Mouse (Mus musculus) heart, adult 2 months (tissue): ENCODE results near the gene Kcna6. TPM values are rescaled to one million over a fixed set of nuclear protein-coding genes. Genes with fewer than 3 reads are reported as not detected.

Experiments
- DNase-seq, 2 experiments: peaks; one replicate each; pipeline ENCODE4 v3.0.0; 2021
- H3K27ac ChIP-seq: fragments of 200-600 bp; 2 replicates; pipeline ENCODE4 v1.8.1; 2022
- H3K27me3 ChIP-seq: fragments of 200-500 bp; 2 replicates; pipeline ENCODE4 v1.6.1; 2012; ENCODE audit warnings: mild to moderate bottlenecking, low read length, inconsistent platforms, mixed read lengths; ENCODE audit not compliant: control insufficient read depth, insufficient read depth
- H3K36me3 ChIP-seq: fragments of 200-500 bp; 2 replicates; pipeline ENCODE4 v1.6.1; 2012; ENCODE audit warnings: low read length, inconsistent platforms; ENCODE audit not compliant: control insufficient read depth, insufficient read depth
- H3K4me1 ChIP-seq: fragments of 200-500 bp; 2 replicates; pipeline ENCODE4 v1.6.1; 2011; ENCODE audit warnings: low read length; ENCODE audit not compliant: control insufficient read depth, insufficient read depth
- H3K4me3 ChIP-seq: fragments of 200-600 bp; 2 replicates; pipeline ENCODE4 v1.8.1; 2022
- H3K79me2 ChIP-seq: fragments of 200-500 bp; replicated peaks from 2 replicates; pipeline ENCODE4 v1.6.1; 2012; ENCODE audit warnings: mild to moderate bottlenecking, inconsistent platforms, low read length, moderate library complexity, mixed read lengths; ENCODE audit not compliant: control insufficient read depth, insufficient read depth
- H3K9ac ChIP-seq: fragments of 200-500 bp; 2 replicates; pipeline ENCODE4 v1.6.1; 2012; ENCODE audit warnings: low read depth, mild to moderate bottlenecking, control low read depth, inconsistent platforms, low read length, mixed read lengths
- CTCF ChIP-seq: fragments of 200-600 bp; IDR thresholded peaks from 2 replicates; pipeline ENCODE4 v1.8.1; 2022; ENCODE audit warnings: antibody characterized with exemption, mild to moderate bottlenecking, moderate library complexity
- EP300 ChIP-seq: fragments of 200-500 bp; IDR thresholded peaks from 2 replicates; pipeline ENCODE4 v1.6.1; 2011; ENCODE audit warnings: low read depth, low read length, control low read depth; ENCODE audit not compliant: insufficient read depth
- POLR2A ChIP-seq: fragments of 200-500 bp; IDR thresholded peaks from 2 replicates; pipeline ENCODE4 v1.6.1; 2011; ENCODE audit warnings: mild to moderate bottlenecking, low read depth, low read length, control low read depth; ENCODE audit not compliant: insufficient read depth
- WGBS: fragments of 180-500 bp; shearing (Covaris S2); methylation state at CpG from one replicate; pipeline ENCODE4 v1.1.7; 2018; 5-methylcytosine and 5-hydroxymethylcytosine counted together
- intact Hi-C: fragments of 180-260 bp; cut with DNase I; formaldehyde crosslinking; loops from one replicate; pipeline ENCODE4 v1.15.1; 2025
- polyA plus RNA-seq: library from polyadenylated mRNA; depleted of rRNA; stranded (reverse); fragments of >200 nt; gene quantifications from 2 replicates; pipeline ENCODE4 v1.2.3, GENCODE M21; 2012; rRNA removed
- total RNA-seq, 2 experiments: library from RNA; stranded (reverse); gene quantifications; 2 replicates each; pipeline ENCODE4 v1.2.3; 2021

Gene Kcna6
- total and polyA plus RNA-seq, 3 experiments = 1.2 TPM

DNA sequence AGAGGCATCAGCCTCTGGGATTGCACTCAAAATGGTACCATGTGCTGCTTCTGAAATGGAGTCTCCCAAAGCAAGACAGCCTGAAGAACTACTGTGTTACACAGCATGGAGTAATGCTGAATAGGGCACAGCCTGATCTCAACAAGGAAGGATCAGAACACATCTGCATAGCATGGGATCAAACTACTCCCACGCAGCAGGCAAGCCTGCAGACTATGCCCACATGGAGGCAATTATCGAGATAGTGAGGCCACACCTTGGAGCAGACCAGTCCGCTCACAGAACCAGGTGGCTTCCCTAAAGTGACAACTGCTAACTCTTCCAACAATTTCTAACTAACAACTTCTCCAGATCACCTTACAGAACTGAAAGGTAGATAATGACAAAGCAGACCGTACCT is 53.4 kb downstream of the Kcna6 start:
- 79% methylated on average over 4 of the region's 4 CpGs for WGBS
- Histone ChIP-seq H3K27me3 (no peaks in the 10 kb centered on the region), H3K79me2 (no peaks in the 10 kb centered on the region), H3K4me3 (no peak overlapping the region), H3K27ac (no peak overlapping the region), H3K4me1 (no peaks in the 10 kb centered on the region), H3K9ac (no peak overlapping the region), H3K36me3 (no peaks in the 10 kb centered on the region)
- intact Hi-C loops = no loop called here
- no peak for TF ChIP-seq POLR2A
- no peak for TF ChIP-seq EP300
- no peak for TF ChIP-seq CTCF
- no peak for DNase-seq

DNA sequence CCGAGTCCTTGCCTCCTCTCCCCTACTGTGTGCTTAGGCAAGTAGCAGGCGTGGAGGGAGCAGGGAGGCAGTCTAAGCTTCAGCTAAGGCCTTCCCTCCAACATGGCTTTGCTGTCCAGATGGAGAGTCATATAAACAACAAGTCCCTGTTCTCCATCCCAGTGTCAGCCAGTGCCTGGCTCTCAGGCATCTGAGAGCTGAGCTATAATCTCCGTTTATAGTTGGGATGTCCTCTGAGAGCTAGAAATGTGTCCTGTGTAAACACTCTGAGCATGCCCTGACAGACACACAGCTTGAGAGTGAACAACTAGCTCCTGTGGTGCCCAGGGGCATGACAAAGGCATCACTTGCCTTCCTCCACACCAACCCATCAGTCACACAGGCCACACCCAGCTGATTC is 55.3 kb downstream of the Kcna6 start:
- Histone ChIP-seq H3K27ac (no peak overlapping the region), H3K79me2 (no peaks in the 10 kb centered on the region), H3K4me3 (no peak overlapping the region), H3K36me3 (no peaks in the 10 kb centered on the region), H3K4me1 (no peaks in the 10 kb centered on the region), H3K9ac (no peak overlapping the region), H3K27me3 (no peaks in the 10 kb centered on the region)
- DNase-seq = no peak
- WGBS = 51% methylated on average over 3 of the region's 3 CpGs
- TF ChIP-seq POLR2A (no peak), CTCF (no peak)
- intact Hi-C loops = no loop called here

DNA sequence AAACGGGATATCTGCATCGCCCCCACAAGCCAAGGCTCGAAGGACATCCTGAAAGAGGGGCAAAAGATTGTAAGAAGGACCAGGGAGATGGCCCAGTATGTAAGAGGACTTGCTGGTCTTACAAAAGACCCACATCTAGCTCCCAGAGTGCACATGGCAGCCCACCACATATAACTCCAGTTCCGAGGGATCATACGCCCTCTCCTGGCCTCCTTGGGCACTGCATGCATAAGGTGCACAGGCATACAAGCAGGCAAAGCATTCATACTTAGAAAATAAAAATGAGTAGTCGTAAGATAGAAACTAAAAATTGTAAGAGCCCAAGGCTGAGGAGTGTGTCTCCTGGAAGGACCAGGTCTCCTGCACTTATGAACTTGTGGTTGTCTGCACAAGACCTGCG is 61.5 kb downstream of the Kcna6 start:
- H3K27me3 ChIP-seq = 0 out of 2 replicates have a peak, but pooled peaks cover 1% of the 10 kb centered on the region
- no peaks in the 10 kb centered on the region for H3K4me1 ChIP-seq
- no peak overlapping the region for H3K9ac ChIP-seq
- no peaks in the 10 kb centered on the region for H3K36me3 ChIP-seq
- WGBS = 65% methylated on average over 7 of the region's 7 CpGs
- DNase-seq = no peak
- TF ChIP-seq EP300 = no peak
- peak; percentile 46 for TF ChIP-seq CTCF
- H3K27ac ChIP-seq = no peak overlapping the region
- no peak overlapping the region for H3K4me3 ChIP-seq
- intact Hi-C loops = no loop called here
- no peaks in the 10 kb centered on the region for H3K79me2 ChIP-seq

DNA sequence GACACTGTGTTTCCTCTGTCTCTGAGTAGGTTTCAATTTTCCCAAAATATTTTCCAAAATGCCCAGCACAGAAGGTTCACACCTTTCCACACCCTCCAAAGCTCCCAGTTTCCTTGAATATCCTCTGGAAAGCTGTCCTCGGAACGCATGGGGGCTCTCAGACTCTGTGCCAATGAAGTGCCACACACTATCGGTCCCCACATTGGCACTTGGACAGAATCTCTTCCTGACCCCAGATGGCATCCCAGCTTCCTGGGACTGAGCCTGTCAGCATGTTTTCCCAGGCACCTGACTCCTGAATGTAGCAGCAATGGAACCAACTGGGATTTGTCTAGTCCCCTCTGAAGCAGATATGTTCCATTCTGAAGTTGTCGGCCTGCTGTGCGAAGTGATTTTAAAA is 73.5 kb downstream of the Kcna6 start:
- no peak for TF ChIP-seq CTCF
- TF ChIP-seq POLR2A = no peak
- no peak for TF ChIP-seq EP300
- H3K9ac ChIP-seq = no peak overlapping the region
- intact Hi-C loops = no loop called here
- no peaks in the 10 kb centered on the region for H3K36me3 ChIP-seq
- no peak overlapping the region for H3K4me3 ChIP-seq
- H3K27ac ChIP-seq = no peak overlapping the region
- 61% methylated on average over 5 of the region's 5 CpGs for WGBS
- no peaks in the 10 kb centered on the region for H3K27me3 ChIP-seq
- H3K79me2 ChIP-seq = no peaks in the 10 kb centered on the region
- H3K4me1 ChIP-seq = no peaks in the 10 kb centered on the region; the same call in 1 of the 2 replicates
- no peak for DNase-seq

DNA sequence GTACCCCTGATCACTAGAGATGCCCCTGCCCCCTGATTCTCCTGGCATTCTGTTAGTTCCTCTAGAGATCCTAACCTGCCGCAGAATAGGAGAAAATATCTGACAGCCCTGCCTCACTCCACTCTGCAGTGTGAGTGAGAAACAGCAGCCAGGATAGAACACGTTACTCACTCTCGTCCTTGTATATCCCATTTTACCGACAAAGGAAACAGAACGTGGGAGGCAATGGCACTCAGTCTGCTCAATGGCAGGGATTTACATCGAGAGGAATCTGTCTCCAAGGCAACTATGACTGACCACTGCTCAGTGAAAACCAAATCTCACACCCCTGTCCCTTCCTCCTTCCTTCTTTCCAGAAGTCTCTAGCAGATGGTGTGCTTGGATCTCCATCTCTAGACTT is 74.4 kb downstream of the Kcna6 start:
- TF ChIP-seq EP300 (no peak), CTCF (no peak), POLR2A (no peak)
- no peak for DNase-seq
- no peak overlapping the region for H3K9ac ChIP-seq
- H3K79me2 ChIP-seq = no peaks in the 10 kb centered on the region
- no peaks in the 10 kb centered on the region for H3K27me3 ChIP-seq
- 53% methylated on average over 6 of the region's 6 CpGs for WGBS
- no peaks in the 10 kb centered on the region; the same call in 1 of the 2 replicates for H3K4me1 ChIP-seq
- intact Hi-C loops = no loop called here
- H3K36me3 ChIP-seq = no peaks in the 10 kb centered on the region
- H3K4me3 ChIP-seq = no peak overlapping the region
- H3K27ac ChIP-seq = no peak overlapping the region

DNA sequence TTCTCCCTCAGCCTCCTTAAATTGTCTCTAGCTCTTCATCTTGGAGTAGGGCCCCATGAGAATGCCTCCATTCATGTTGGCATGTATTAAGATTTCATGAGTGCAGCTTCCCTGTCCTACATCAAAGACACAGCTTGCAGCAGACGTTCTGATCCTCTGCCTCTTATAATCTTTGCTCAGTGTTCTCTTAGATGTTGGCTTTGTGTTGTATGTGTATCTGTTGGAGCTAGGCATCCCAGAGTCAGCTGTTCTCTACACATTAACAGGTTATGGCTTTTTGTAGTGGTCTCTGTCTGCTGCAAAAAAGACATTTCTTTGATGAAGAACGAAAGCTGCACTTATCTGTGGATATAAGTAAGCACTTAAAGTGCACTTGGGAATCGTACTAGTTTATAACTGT is 75.9 kb downstream of the Kcna6 start:
- H3K79me2 ChIP-seq = no peaks in the 10 kb centered on the region
- no peak overlapping the region for H3K27ac ChIP-seq
- no peak overlapping the region for H3K4me3 ChIP-seq
- H3K4me1 ChIP-seq = no peaks in the 10 kb centered on the region; the same call in 1 of the 2 replicates
- TF ChIP-seq CTCF = no peak
- TF ChIP-seq POLR2A = no peak
- no peak for TF ChIP-seq EP300
- H3K27me3 ChIP-seq = no peaks in the 10 kb centered on the region
- no peak overlapping the region for H3K9ac ChIP-seq
- DNase-seq = no peak
- H3K36me3 ChIP-seq = no peaks in the 10 kb centered on the region
- intact Hi-C loops = no loop called here
- WGBS = 71% methylated on average over 3 of the region's 3 CpGs

Other genes with a start within 250 kb of the Kcna6 start
- gene Kcna5, start 205.3 kb downstream of the Kcna6 start, total RNA-seq = 10 to 100 TPM; 15.1 to 27.1 TPM
- gene Kcna5, start 205.3 kb downstream of the Kcna6 start, polyA plus RNA-seq = 20.4 and 23.2 TPM in 2 replicates
- 1 to 10 TPM; 2.6 to 2.9 TPM for gene Kcna1, start 94.3 kb downstream of the Kcna6 start, total RNA-seq
- 1.8 and 2.2 TPM in 2 replicates for gene Kcna1, start 94.3 kb downstream of the Kcna6 start, polyA plus RNA-seq
- gene Ndufa9, start 108.5 kb upstream of the Kcna6 start, total RNA-seq = 100 to 1,000 TPM; 667 to 776 TPM
- 522 and 660 TPM in 2 replicates for gene Ndufa9, start 108.5 kb upstream of the Kcna6 start, polyA plus RNA-seq
- gene Akap3, start 112.4 kb upstream of the Kcna6 start, total RNA-seq = not detected
- 0.15 and 0.21 TPM in 2 replicates for gene Akap3, start 112.4 kb upstream of the Kcna6 start, polyA plus RNA-seq
- not detected for gene Dyrk4, start 181.2 kb upstream of the Kcna6 start, total RNA-seq
- gene Dyrk4, start 181.2 kb upstream of the Kcna6 start, polyA plus RNA-seq = 0.04 TPM in 1 of 2 replicates, not detected in the other
- gene Rad51ap1, start 198.9 kb upstream of the Kcna6 start, total RNA-seq = under 1 TPM; 0.36 to 0.44 TPM
- 0.82 and 2.4 TPM in 2 replicates for gene Rad51ap1, start 198.9 kb upstream of the Kcna6 start, polyA plus RNA-seq
- 10 to 100 TPM; 11.0 to 11.3 TPM for gene D6Wsu163e, start 199.3 kb upstream of the Kcna6 start, total RNA-seq
- gene D6Wsu163e, start 199.3 kb upstream of the Kcna6 start, polyA plus RNA-seq = 3.8 and 8.1 TPM in 2 replicates